Mouse (Mus musculus) inflammation-experienced regulatory T-cells, adult 6 months (primary cell): ENCODE data around the gene Gm10310. TPM values are rescaled to one million over a fixed set of nuclear protein-coding genes. Genes with fewer than 3 reads are reported as not detected.
"Not testable (repeated sequence)": the region's sequence is repeated elsewhere in the genome, so short reads cannot be mapped to it uniquely, and the experiment has no call there.

ENCODE experiments used
- ATAC-seq: one replicate; pipeline ENCODE4 v1.8.0; 2017
- polyA plus RNA-seq, 3 experiments: library from polyadenylated mRNA; unstranded; fragments of 100-300 nt; shearing (Covaris generic); gene quantifications; one replicate each; pipeline ENCODE4 v1.2.1; 2017

Gm10310 gene
- polyA plus RNA-seq = under 1 TPM in 1 of 3 experiments, not detected in 2; 0.19 TPM

- not testable (repeated sequence) for ATAC-seq
These were observed at the start of gene Gm10310 for GRCm38 (mm10) chr10:129984962-129985361. Gene Gm10310, minus strand, starts transcription at chr10:129985062.

GRCm38 (mm10) chr10:130030048-130030447 lies 45.2 kb upstream of the Gm10310 start, which contains the start of gene Olfr821:
Gene Olfr821, plus strand, starts transcription at chr10:130030348.
- no peak for ATAC-seq

GRCm38 (mm10) chr10:130012321-130012720 lies 27.5 kb upstream of the Gm10310 start, which contains the start of gene Olfr820:
Gene Olfr820, plus strand, starts transcription at chr10:130012621.
- ATAC-seq = no peak

- not testable (repeated sequence) for ATAC-seq
These were observed 20.5 kb upstream of the Gm10310 start for GRCm38 (mm10) chr10:130005366-130005765.

- ATAC-seq = not testable (repeated sequence)
These were observed 19.2 kb upstream of the Gm10310 start for GRCm38 (mm10) chr10:130004104-130004503.

- peak; percentile 46 for ATAC-seq
These were observed 3.0 kb downstream of the Gm10310 start for GRCm38 (mm10) chr10:129981867-129982266.

GRCm38 (mm10) chr10:129976040-129976439 lies 8.8 kb downstream of the Gm10310 start, which contains the start of gene Olfr247:
Gene Olfr247, minus strand, starts transcription at chr10:129976140.
- ATAC-seq = not testable (repeated sequence)

- not testable (repeated sequence) for ATAC-seq
These were observed 11.9 kb downstream of the Gm10310 start for GRCm38 (mm10) chr10:129972994-129973393.

GRCm38 (mm10) chr10:129967166-129967565 lies 17.7 kb downstream of the Gm10310 start, which contains the start of gene Olfr819:
Gene Olfr819, minus strand, starts transcription at chr10:129967266.
- not testable (repeated sequence) for ATAC-seq

GRCm38 (mm10) chr10:129966232-129966631 lies 18.6 kb downstream of the Gm10310 start:
- not testable (repeated sequence) for ATAC-seq

GRCm38 (mm10) chr10:129949000-129949399 lies 35.9 kb downstream of the Gm10310 start, which contains the start of gene Olfr818:
Gene Olfr818, minus strand, starts transcription at chr10:129949100.
- ATAC-seq = no peak

Other genes with a start within 250 kb of the Gm10310 start
- gene Olfr806, start 243.1 kb downstream of the Gm10310 start, polyA plus RNA-seq = not detected
- gene Olfr807, start 227.3 kb downstream of the Gm10310 start, polyA plus RNA-seq = not detected
- not detected for gene Olfr808, start 219.6 kb downstream of the Gm10310 start, polyA plus RNA-seq
- gene Olfr809, start 210.4 kb downstream of the Gm10310 start, polyA plus RNA-seq = not detected
- gene Olfr810, start 190.1 kb downstream of the Gm10310 start, polyA plus RNA-seq = not detected
- gene Olfr811, start 180.7 kb downstream of the Gm10310 start, polyA plus RNA-seq = not detected
- gene Olfr812, start 139.0 kb downstream of the Gm10310 start, polyA plus RNA-seq = not detected
- not detected for gene Olfr813, start 129.7 kb downstream of the Gm10310 start, polyA plus RNA-seq
- not detected for gene Olfr814, start 105.2 kb downstream of the Gm10310 start, polyA plus RNA-seq
- gene Olfr815, start 79.2 kb downstream of the Gm10310 start, polyA plus RNA-seq = under 1 TPM in 1 of 3 experiments, not detected in 2; 0.35 TPM
- gene Olfr816, start 69.5 kb downstream of the Gm10310 start, polyA plus RNA-seq = not detected
- gene Olfr818, start 36.0 kb downstream of the Gm10310 start, polyA plus RNA-seq = not detected
- not detected for gene Olfr819, start 17.8 kb downstream of the Gm10310 start, polyA plus RNA-seq
- gene Olfr247, start 8.9 kb downstream of the Gm10310 start, polyA plus RNA-seq = not detected
- not detected for gene Olfr820, start 27.6 kb upstream of the Gm10310 start, polyA plus RNA-seq
- gene Olfr821, start 45.3 kb upstream of the Gm10310 start, polyA plus RNA-seq = not detected
- gene Olfr822, start 86.1 kb upstream of the Gm10310 start, polyA plus RNA-seq = under 1 TPM in 1 of 3 experiments, not detected in 2; 0.16 TPM
- gene Olfr823, start 130.3 kb upstream of the Gm10310 start, polyA plus RNA-seq = not detected
- not detected for gene Olfr824, start 144.9 kb upstream of the Gm10310 start, polyA plus RNA-seq
- gene Olfr825, start 181.7 kb upstream of the Gm10310 start, polyA plus RNA-seq = under 1 TPM in 1 of 3 experiments, not detected in 2; 0.21 TPM
- gene Olfr826, start 199.1 kb upstream of the Gm10310 start, polyA plus RNA-seq = not detected
- not detected for gene Olfr827, start 229.3 kb upstream of the Gm10310 start, polyA plus RNA-seq